Mouse (Mus musculus) erythroblast, embryonic 14.5 days (primary cell): ENCODE measurements around the gene Tmem219.

Source experiments
- GATA1 ChIP-seq: IDR thresholded peaks from 2 replicates; pipeline ENCODE4 v1.6.1; 2012; ENCODE audit warnings: low read length, inconsistent platforms, mixed read lengths
- TAL1 ChIP-seq: IDR thresholded peaks from 3 replicates; pipeline ENCODE4 v1.6.1; 2012; ENCODE audit warnings: low read length, inconsistent platforms, mixed read lengths

DNA sequence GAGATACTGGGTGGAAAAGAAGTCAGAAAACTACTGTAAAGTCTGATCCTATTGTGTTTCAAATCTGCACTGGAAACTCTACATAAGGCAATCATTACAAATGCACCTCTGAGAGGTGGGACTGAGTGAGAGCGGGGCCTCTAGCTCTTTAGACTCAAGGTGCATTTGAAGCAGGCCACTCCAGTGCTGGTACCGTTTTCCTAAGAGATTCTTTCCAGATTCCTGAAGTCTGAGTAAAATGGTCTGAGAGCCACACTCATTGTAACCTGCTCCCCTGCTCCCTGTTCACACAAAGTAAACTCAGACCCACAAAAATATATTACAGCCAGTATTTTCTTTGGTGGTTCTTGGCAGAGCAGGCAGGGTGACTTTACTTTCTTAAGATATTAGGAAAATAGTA, 55.2 kb downstream of the Tmem219 start:
- TF ChIP-seq GATA1, result no peak
- no peak for TF ChIP-seq TAL1
